Mouse (Mus musculus): Measurements from ENCODE around the gene Plpp1.

GRCm38 (mm10) chr13:112832589-112832988, 32.0 kb downstream of the Plpp1 start:
- no peak for TF ChIP-seq CTCF (IDR thresholded peaks at IDR 0.05; ENCODE audit: extremely low read depth, insufficient read depth, insufficient read length, insufficient replicate concordance)
- no peak for TF ChIP-seq POLR2A (IDR thresholded peaks at IDR 0.05; ENCODE audit: low read depth, low read length)

Data from spleen, adult 2 months (tissue).